Mouse (Mus musculus) neural tube, embryonic 11.5 days (tissue): ENCODE measurements around the gene Bmp5. TPM values are rescaled to one million over a fixed set of nuclear protein-coding genes. Genes with fewer than 3 reads are reported as not detected.

ENCODE experiments used
- ATAC-seq: fragments of 200-750 bp; cut with Nextera tagmentation; 2 replicates; pipeline ENCODE4 v1.8.0; 2017; ENCODE audit warnings: moderate number of reproducible peaks, mild to moderate bottlenecking, moderate TSS enrichment, moderate library complexity; ENCODE audit not compliant: insufficient read depth, low FRiP score, low TSS enrichment
- DNase-seq: peaks from one replicate; pipeline ENCODE4 v3.0.0-alpha.2; 2015; ENCODE audit warnings: low spot score
- H3K27ac ChIP-seq: fragments of 300-500 bp; sonication (generic); 2 replicates; pipeline ENCODE4 v1.5.1; 2014; ENCODE audit warnings: low read depth, mild to moderate bottlenecking, low read length
- H3K27me3 ChIP-seq: fragments of 300-500 bp; sonication (generic); 2 replicates; pipeline ENCODE4 v1.6.1; 2014; ENCODE audit warnings: mild to moderate bottlenecking, low read length, mixed read lengths; ENCODE audit not compliant: control insufficient read depth, insufficient read depth
- H3K36me3 ChIP-seq: fragments of 300-500 bp; sonication (generic); 2 replicates; pipeline ENCODE4 v1.6.1; 2014; ENCODE audit warnings: mild to moderate bottlenecking, low read length, moderate library complexity, mixed read lengths; ENCODE audit not compliant: control insufficient read depth, insufficient read depth
- H3K4me1 ChIP-seq: fragments of 300-500 bp; sonication (generic); 2 replicates; pipeline ENCODE4 v1.6.1; 2014; ENCODE audit warnings: low read length, mixed read lengths; ENCODE audit not compliant: control insufficient read depth, insufficient read depth
- H3K4me2 ChIP-seq: fragments of 300-500 bp; sonication (generic); 2 replicates; pipeline ENCODE4 v1.6.1; 2014; ENCODE audit warnings: low read depth, mild to moderate bottlenecking, moderate library complexity
- H3K4me3 ChIP-seq: fragments of 300-500 bp; sonication (generic); 2 replicates; pipeline ENCODE4 v1.5.1; 2014; ENCODE audit warnings: low read depth, low read length
- H3K9ac ChIP-seq: fragments of 300-500 bp; sonication (generic); 2 replicates; pipeline ENCODE4 v1.6.1; 2014; ENCODE audit warnings: mild to moderate bottlenecking, low read length
- H3K9me3 ChIP-seq: fragments of 300-500 bp; sonication (generic); 2 replicates; pipeline ENCODE4 v1.6.1; 2016; ENCODE audit warnings: low read length; ENCODE audit not compliant: control insufficient read depth
- WGBS: fragments of 180-500 bp; shearing (Covaris S2); extraction: QIAGEN DNeasy Blood & Tissue Kit; methylation state at CpG from one replicate; pipeline ENCODE4 v1.1.7; 2014; 5-methylcytosine and 5-hydroxymethylcytosine counted together
- polyA plus RNA-seq: library from polyadenylated mRNA; unstranded; fragments of >200 nt; fragmentation: Nextera tagmentation; extraction: Ambion mirVana; gene quantifications from 2 replicates; pipeline ENCODE4 v1.2.1, GENCODE M21; 2014

Bmp5 gene
- polyA plus RNA-seq, 1 experiment from 2014 or later = 6.5 TPM

GRCm38 (mm10) chr9:75858939-75859338 lies 83.8 kb downstream of the Bmp5 start:
- no peak overlapping the region for H3K9ac ChIP-seq
- ATAC-seq (no peak), DNase-seq (no peak)
- H3K27me3 ChIP-seq = no peaks in the 10 kb centered on the region
- no peak overlapping the region for H3K4me2 ChIP-seq
- 71% methylated on average over 2 of the region's 2 CpGs for WGBS
- no peak overlapping the region for H3K4me3 ChIP-seq
- no peaks in the 10 kb centered on the region for H3K36me3 ChIP-seq
- H3K27ac ChIP-seq = no peak overlapping the region
- H3K4me1 ChIP-seq = no peaks in the 10 kb centered on the region
- no peaks in the 10 kb centered on the region for H3K9me3 ChIP-seq

DNA sequence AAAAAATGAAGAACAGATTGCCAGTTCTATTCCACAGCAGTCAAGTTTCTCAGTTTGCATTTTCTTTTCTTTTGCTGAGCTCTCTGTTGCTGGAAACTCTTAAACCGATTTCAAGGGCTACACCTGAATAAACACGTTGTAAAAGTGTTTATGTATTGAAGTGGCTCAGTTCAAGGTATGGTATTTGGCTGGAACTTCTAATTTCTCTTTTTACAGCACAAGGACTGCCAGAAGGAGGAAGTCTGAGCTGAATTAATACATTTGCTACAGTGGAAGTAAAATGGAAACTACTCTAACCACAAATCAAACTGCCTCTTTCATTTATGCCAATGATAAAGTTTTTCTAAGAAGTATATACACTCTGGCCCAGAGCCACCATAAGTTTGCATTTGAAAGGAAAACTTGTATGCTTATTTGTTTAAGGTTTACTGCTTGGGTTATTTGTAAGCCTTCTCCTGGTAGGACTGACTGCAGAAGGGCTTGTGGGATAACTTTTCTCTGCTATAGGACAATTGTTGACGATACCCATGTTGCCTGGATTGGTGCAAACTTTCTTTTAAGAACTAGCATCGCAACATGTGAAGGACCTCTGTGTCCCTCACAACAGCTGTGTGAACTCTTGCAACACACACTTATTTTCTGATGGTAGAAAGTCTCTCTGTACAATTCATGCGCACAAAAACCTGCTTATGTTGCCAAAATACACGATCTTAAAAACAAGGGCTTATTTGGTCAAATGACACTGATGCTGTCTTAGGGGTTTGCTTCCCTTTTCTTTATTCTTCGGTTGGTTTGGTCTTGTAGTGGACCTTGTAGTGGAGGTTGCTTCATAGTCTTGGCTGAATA lies 95.4 kb downstream of the Bmp5 start:
- Histone ChIP-seq H3K27me3 (no peaks in the 10 kb centered on the region), H3K27ac (no peak overlapping the region), H3K4me1 (no peaks in the 10 kb centered on the region), H3K4me2 (no peak overlapping the region), H3K9me3 (no peaks in the 10 kb centered on the region), H3K36me3 (no peaks in the 10 kb centered on the region), H3K4me3 (no peak overlapping the region), H3K9ac (no peak overlapping the region)
- DNase-seq (no peak), ATAC-seq (no peak)
- WGBS = 71% methylated on average over 7 of the region's 7 CpGs

DNA sequence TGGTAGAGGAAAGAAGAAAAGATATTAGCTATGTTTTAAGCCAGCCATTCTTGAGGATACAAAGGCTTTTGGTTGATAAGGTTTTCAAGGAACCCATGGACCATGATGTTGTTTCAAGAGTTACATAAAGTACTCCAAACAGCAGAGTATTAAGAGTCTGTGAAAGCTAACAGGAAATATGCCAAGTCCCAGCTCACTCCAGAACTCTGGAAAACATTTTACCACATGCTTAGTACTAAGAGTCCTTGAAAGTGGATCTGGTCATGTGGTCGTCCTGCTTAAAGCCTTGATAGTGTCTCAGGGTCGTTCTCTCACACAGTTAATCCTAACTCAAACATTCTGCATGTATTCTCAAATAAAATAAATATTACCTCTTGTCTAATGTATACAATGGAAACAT lies 101.2 kb downstream of the Bmp5 start:
- no peak overlapping the region for H3K27ac ChIP-seq
- no peaks in the 10 kb centered on the region for H3K9me3 ChIP-seq
- no peak overlapping the region for H3K4me2 ChIP-seq
- WGBS = 75% methylated on average over 2 of the region's 2 CpGs
- H3K36me3 ChIP-seq = no peaks in the 10 kb centered on the region
- no peak for ATAC-seq
- H3K27me3 ChIP-seq = no peaks in the 10 kb centered on the region
- no peaks in the 10 kb centered on the region for H3K4me1 ChIP-seq
- no peak overlapping the region for H3K9ac ChIP-seq
- no peak for DNase-seq
- H3K4me3 ChIP-seq = no peak overlapping the region

DNA sequence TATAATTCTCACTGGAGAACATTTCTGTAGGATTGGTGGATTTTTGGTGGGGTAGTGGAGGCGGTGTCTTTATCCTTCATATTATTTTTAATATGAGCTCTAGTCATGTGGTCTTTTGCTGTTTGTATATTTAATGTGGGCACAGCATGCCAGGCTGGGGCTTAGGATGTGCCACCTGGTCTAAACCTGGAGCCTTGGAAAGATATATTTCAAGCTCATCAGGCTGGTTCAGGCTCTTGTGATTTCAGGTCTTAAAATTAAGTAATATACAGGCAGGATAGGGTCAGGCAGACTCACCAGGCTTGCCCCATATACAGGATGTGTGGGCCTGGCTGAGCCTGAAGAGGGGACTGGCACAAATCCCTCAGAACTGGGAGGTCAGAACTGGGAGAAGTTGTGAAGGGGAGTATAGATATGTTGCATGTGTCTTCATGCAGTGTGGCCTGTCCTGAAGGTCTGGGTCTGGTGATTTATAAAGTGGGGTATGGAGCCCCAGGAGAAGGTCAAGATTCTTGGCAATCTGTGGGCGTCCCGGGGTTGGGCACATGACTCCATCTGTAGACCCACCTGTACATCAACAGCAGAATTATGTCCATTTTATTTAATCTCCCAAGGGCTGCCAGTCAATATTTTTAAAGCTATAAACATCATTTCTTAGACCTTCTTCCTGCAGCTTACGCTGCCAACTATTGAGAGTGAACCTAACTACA lies 108.5 kb downstream of the Bmp5 start:
- Histone ChIP-seq H3K27me3 (no peaks in the 10 kb centered on the region), H3K4me1 (no peaks in the 10 kb centered on the region), H3K36me3 (no peaks in the 10 kb centered on the region), H3K27ac (no peak overlapping the region), H3K9me3 (no peaks in the 10 kb centered on the region), H3K4me2 (no peak overlapping the region), H3K4me3 (no peak overlapping the region), H3K9ac (no peak overlapping the region)
- ATAC-seq = no peak
- WGBS = 88% methylated on average over 4 of the region's 4 CpGs
- no peak for DNase-seq

GRCm38 (mm10) chr9:75886801-75887544 lies 111.8 kb downstream of the Bmp5 start:
- Histone ChIP-seq H3K4me3 (no peak overlapping the region), H3K4me1 (no peaks in the 10 kb centered on the region), H3K9ac (no peak overlapping the region), H3K27me3 (no peaks in the 10 kb centered on the region), H3K27ac (no peak overlapping the region), H3K4me2 (no peak overlapping the region), H3K9me3 (no peaks in the 10 kb centered on the region), H3K36me3 (no peaks in the 10 kb centered on the region)
- DNase-seq (no peak), ATAC-seq (no peak)
- 88% methylated on average over 7 of the region's 7 CpGs for WGBS

DNA sequence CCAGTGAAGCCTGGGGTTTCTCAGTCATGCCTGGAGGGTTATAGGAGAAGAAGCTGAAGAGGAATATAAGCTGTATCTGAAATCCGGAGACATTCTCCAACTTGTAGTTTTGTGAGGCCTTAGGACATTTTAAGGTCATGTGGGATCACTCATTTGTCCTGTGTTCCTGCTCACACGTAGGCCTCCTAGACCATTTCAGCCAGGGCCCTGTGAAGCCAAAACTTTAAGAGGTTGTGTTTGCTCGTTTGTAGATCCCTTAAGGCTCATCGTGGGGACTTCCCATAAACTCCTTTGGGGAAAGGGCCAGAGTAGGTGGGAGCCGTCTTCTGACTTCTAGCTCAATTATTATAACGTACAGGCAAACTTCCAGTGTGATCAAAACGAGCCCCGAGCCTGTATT lies 121.8 kb downstream of the Bmp5 start:
- Histone ChIP-seq H3K27ac (no peak overlapping the region), H3K9ac (no peak overlapping the region), H3K4me2 (no peak overlapping the region), H3K9me3 (no peaks in the 10 kb centered on the region), H3K27me3 (no peaks in the 10 kb centered on the region), H3K4me1 (no peaks in the 10 kb centered on the region), H3K4me3 (no peak overlapping the region), H3K36me3 (no peaks in the 10 kb centered on the region)
- ATAC-seq (no peak), DNase-seq (no peak)
- 89% methylated on average over 8 of the region's 8 CpGs for WGBS

- no peak overlapping the region for H3K4me3 ChIP-seq
- H3K27me3 ChIP-seq = no peaks in the 10 kb centered on the region
- DNase-seq = no peak
- H3K9me3 ChIP-seq = no peaks in the 10 kb centered on the region
- no peaks in the 10 kb centered on the region for H3K36me3 ChIP-seq
- no peak overlapping the region for H3K27ac ChIP-seq
- H3K4me1 ChIP-seq = no peaks in the 10 kb centered on the region
- no peak overlapping the region for H3K9ac ChIP-seq
- ATAC-seq = no peak
- no peak overlapping the region for H3K4me2 ChIP-seq
- WGBS = 88% methylated on average over 4 of the region's 4 CpGs
Observed at GRCm38 (mm10) chr9:75898022-75898421, 122.9 kb downstream of the Bmp5 start.

DNA sequence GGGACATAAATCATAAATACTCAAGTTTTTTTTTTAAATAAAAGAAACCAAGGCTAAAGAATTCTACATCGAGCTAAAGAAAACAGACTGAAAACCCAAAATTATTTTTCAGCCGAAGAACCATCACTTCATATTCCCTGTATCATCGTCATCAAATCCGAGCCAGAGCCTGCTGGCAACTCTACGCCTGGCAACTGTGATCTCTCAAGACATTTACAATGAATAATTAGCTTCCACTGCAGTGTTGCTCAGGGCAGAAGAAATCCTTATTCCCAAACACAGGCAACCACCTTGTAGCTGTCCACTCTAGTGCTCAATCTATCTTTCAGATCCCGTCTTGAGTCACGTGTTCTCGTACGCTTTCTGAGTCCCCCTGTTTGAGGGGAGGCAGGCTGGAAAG lies 126.1 kb downstream of the Bmp5 start:
- H3K4me2 ChIP-seq = no peak overlapping the region
- no peaks in the 10 kb centered on the region for H3K4me1 ChIP-seq
- H3K4me3 ChIP-seq = no peak overlapping the region
- WGBS = 75% methylated on average over 9 of the region's 9 CpGs
- ATAC-seq = no peak
- no peaks in the 10 kb centered on the region for H3K36me3 ChIP-seq
- no peaks in the 10 kb centered on the region for H3K9me3 ChIP-seq
- no peak for DNase-seq
- H3K9ac ChIP-seq = no peak overlapping the region
- no peak overlapping the region for H3K27ac ChIP-seq
- H3K27me3 ChIP-seq = no peaks in the 10 kb centered on the region
